Mouse (Mus musculus) stomach, postnatal 0 days (tissue): ENCODE results near the gene Kalrn. TPM values are rescaled to one million over a fixed set of nuclear protein-coding genes. Genes with fewer than 3 reads are reported as not detected.

Experiments used
- ATAC-seq: fragments of 200-750 bp; cut with Nextera tagmentation; 2 replicates; pipeline ENCODE4 v1.8.0; 2017; ENCODE audit not compliant: low FRiP score, low TSS enrichment
- DNase-seq: peaks from one replicate; pipeline ENCODE4 v3.0.0-alpha.2; 2016; ENCODE audit warnings: low spot score
- H3K27ac ChIP-seq: fragments of 300-500 bp; sonication (generic); replicated peaks from 2 replicates; pipeline ENCODE4 v1.5.1; 2014; ENCODE audit warnings: mild to moderate bottlenecking, control low read depth
- H3K27me3 ChIP-seq: fragments of 300-500 bp; sonication (generic); 2 replicates; pipeline ENCODE4 v1.6.1; 2014; ENCODE audit warnings: low read length; ENCODE audit not compliant: control insufficient read depth, insufficient read depth
- H3K36me3 ChIP-seq: fragments of 300-500 bp; sonication (generic); 2 replicates; pipeline ENCODE4 v1.6.1; 2014; ENCODE audit warnings: low read length, mixed read lengths; ENCODE audit not compliant: control insufficient read depth, insufficient read depth
- H3K4me1 ChIP-seq: fragments of 300-500 bp; sonication (generic); replicated peaks from 2 replicates; pipeline ENCODE4 v1.6.1; 2014; ENCODE audit warnings: antibody characterized with exemption; ENCODE audit not compliant: control insufficient read depth, insufficient read depth
- H3K4me2 ChIP-seq: fragments of 300-500 bp; sonication (generic); replicated peaks from 2 replicates; pipeline ENCODE4 v1.6.1; 2014; ENCODE audit warnings: low read depth, mild to moderate bottlenecking, control low read depth, moderate library complexity
- H3K4me3 ChIP-seq: fragments of 300-500 bp; sonication (generic); 2 replicates; pipeline ENCODE4 v1.5.1; 2014; ENCODE audit warnings: low read depth, low read length, control low read depth
- H3K9ac ChIP-seq: fragments of 300-500 bp; sonication (generic); 2 replicates; pipeline ENCODE4 v1.6.1; 2014; ENCODE audit warnings: mild to moderate bottlenecking, low read length, control low read depth, mixed read lengths
- H3K9me3 ChIP-seq: fragments of 300-500 bp; sonication (generic); 2 replicates; pipeline ENCODE4 v1.6.1; 2016; ENCODE audit warnings: low read length; ENCODE audit not compliant: control insufficient read depth
- CTCF ChIP-seq: IDR thresholded peaks from 2 replicates; pipeline ENCODE4 v1.5.1; 2016; ENCODE audit warnings: antibody characterized with exemption, low read depth, mild to moderate bottlenecking, moderate library complexity
- EP300 ChIP-seq: optimal IDR thresholded peaks from 2 replicates; pipeline ENCODE3; 2016; ENCODE audit warnings: antibody characterized with exemption
- WGBS: fragments of 180-500 bp; shearing (Covaris S2); extraction: QIAGEN DNeasy Blood & Tissue Kit; methylation state at CpG from one replicate; pipeline ENCODE4 v1.1.7; 2014; 5-methylcytosine and 5-hydroxymethylcytosine counted together
- polyA plus RNA-seq: library from polyadenylated mRNA; unstranded; fragments of >200 nt; fragmentation: Nextera tagmentation; extraction: Ambion mirVana; gene quantifications from 2 replicates; pipeline ENCODE4 v1.2.1, GENCODE M21; 2015

The Kalrn gene
- polyA plus RNA-seq, 1 experiment from 2014 or later = 14.4 TPM

- Histone ChIP-seq H3K9ac (no peak overlapping the region), H3K4me3 (no peak overlapping the region), H3K9me3 (no peaks in the 10 kb centered on the region), H3K27me3 (no peaks in the 10 kb centered on the region), H3K27ac (no peak overlapping the region), H3K36me3 (no peaks in the 10 kb centered on the region), H3K4me1 (no peaks in the 10 kb centered on the region), H3K4me2 (no peak overlapping the region)
- WGBS = 69% methylated on average over 5 of the region's 5 CpGs
- no peak for TF ChIP-seq EP300
- no peak for TF ChIP-seq CTCF
- DNase-seq = no peak
- ATAC-seq = no peak
Observed at GRCm38 (mm10) chr16:34549470-34549999, 23.8 kb downstream of the Kalrn start.

GRCm38 (mm10) chr16:34546805-34547509 is 26.4 kb downstream of the Kalrn start:
- Histone ChIP-seq H3K9ac (no peak overlapping the region), H3K27ac (no peak overlapping the region), H3K9me3 (no peaks in the 10 kb centered on the region), H3K4me3 (no peak overlapping the region), H3K27me3 (no peaks in the 10 kb centered on the region), H3K36me3 (no peaks in the 10 kb centered on the region), H3K4me1 (no peaks in the 10 kb centered on the region), H3K4me2 (no peak overlapping the region)
- ATAC-seq (no peak), DNase-seq (no peak)
- TF ChIP-seq EP300 (no peak), CTCF (no peak)
- WGBS = 54% methylated on average over 6 of the region's 6 CpGs

GRCm38 (mm10) chr16:34543754-34544153 is 29.6 kb downstream of the Kalrn start:
- 59% methylated on average over 4 of the region's 4 CpGs for WGBS
- ATAC-seq (no peak), DNase-seq (no peak)

GRCm38 (mm10) chr16:34542341-34542740 is 31.0 kb downstream of the Kalrn start:
- no peaks in the 10 kb centered on the region for H3K9me3 ChIP-seq
- H3K27ac ChIP-seq = no peak overlapping the region
- H3K4me2 ChIP-seq = no peak overlapping the region
- no peak for TF ChIP-seq CTCF
- no peak for ATAC-seq
- H3K36me3 ChIP-seq = no peaks in the 10 kb centered on the region
- H3K4me1 ChIP-seq = no peaks in the 10 kb centered on the region
- H3K9ac ChIP-seq = no peak overlapping the region
- no peaks in the 10 kb centered on the region for H3K27me3 ChIP-seq
- 100% methylated on average over 2 of the region's 2 CpGs for WGBS
- no peak overlapping the region for H3K4me3 ChIP-seq
- no peak for DNase-seq

More at GRCm38 (mm10) chr16:34543754-34544153, 29.6 kb downstream of the Kalrn start:
- Histone ChIP-seq H3K27me3 (no peaks in the 10 kb centered on the region), H3K4me2 (no peak overlapping the region), H3K9ac (no peak overlapping the region), H3K36me3 (no peaks in the 10 kb centered on the region), H3K4me3 (no peak overlapping the region), H3K9me3 (no peaks in the 10 kb centered on the region), H3K27ac (no peak overlapping the region), H3K4me1 (no peaks in the 10 kb centered on the region)
- TF ChIP-seq CTCF (no peak), EP300 (no peak)

DNA sequence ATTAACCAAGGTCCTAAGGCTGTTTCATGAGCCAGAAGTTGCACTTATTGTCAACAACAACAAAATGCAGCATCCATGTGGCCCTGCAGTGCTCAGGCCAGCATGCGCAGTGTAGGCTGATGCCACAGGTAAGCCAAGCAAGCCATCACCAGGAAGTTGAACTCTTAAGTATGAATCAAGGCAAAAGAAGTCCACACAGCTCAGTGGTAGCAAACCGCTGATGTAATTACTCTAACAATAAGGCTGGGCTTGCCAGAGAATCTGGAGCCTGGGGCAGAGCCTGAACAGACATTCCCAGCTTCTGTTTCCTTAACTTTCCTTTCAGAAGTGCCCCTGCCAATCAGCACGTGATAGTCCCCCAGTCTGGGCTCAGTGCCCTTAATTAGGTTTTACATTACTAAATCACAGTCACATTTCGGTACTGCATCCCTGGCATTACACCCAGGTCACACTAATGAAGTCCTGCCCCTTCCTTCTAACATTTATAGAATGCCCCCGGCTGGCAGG is 34.6 kb downstream of the Kalrn start:
- H3K9me3 ChIP-seq = no peaks in the 10 kb centered on the region
- no peaks in the 10 kb centered on the region for H3K36me3 ChIP-seq
- TF ChIP-seq CTCF (no peak), EP300 (no peak)
- H3K4me1 ChIP-seq = no peaks in the 10 kb centered on the region
- DNase-seq (no peak), ATAC-seq (no peak)
- H3K4me3 ChIP-seq = no peak overlapping the region
- H3K9ac ChIP-seq = no peak overlapping the region
- H3K27me3 ChIP-seq = no peaks in the 10 kb centered on the region
- 67% methylated on average over 5 of the region's 5 CpGs for WGBS
- no peak overlapping the region for H3K4me2 ChIP-seq
- H3K27ac ChIP-seq = no peak overlapping the region

DNA sequence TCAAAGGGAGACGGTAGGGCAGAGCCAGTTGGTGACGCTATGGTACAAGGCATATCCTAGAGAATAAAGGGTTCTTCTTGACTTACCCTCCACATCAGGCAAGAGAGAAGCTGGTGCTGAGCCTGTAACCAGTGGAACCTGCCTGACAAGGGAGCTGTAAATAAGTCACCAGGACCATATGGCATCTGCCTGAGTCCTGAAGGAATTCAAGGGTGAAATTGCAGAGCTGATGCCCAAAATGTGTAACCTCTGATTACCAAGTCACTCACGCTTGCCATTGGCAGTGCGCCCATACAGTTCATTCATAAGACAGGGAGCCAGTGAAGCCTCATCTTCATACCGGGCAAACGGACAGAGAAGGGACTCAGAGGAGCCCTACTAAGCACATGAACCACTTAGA is 37.0 kb downstream of the Kalrn start:
- Histone ChIP-seq H3K4me2 (no peak overlapping the region), H3K9me3 (no peaks in the 10 kb centered on the region), H3K36me3 (no peaks in the 10 kb centered on the region), H3K27me3 (no peaks in the 10 kb centered on the region), H3K4me3 (no peak overlapping the region), H3K4me1 (no peaks in the 10 kb centered on the region), H3K27ac (no peak overlapping the region), H3K9ac (no peak overlapping the region)
- 78% methylated on average over 6 of the region's 6 CpGs for WGBS
- DNase-seq (no peak), ATAC-seq (no peak)
- peak; percentile 12; the same call in 1 of the 2 replicates for TF ChIP-seq CTCF
- TF ChIP-seq EP300 = no peak
